Mouse (Mus musculus) heart, embryonic 10.5 days (tissue): ENCODE data around the gene Arhgap24. TPM values are rescaled to one million over a fixed set of nuclear protein-coding genes. Genes with fewer than 3 reads are reported as not detected.

ENCODE experiments used
- DNase-seq: peaks from one replicate; pipeline ENCODE4 v3.0.0-alpha.2; 2017; ENCODE audit warnings: low spot score
- H3K27ac ChIP-seq: fragments of 300-500 bp; sonication (generic); 2 replicates; pipeline ENCODE4 v1.5.1; 2016; ENCODE audit warnings: mild to moderate bottlenecking
- H3K27me3 ChIP-seq: fragments of 300-500 bp; sonication (generic); 2 replicates; pipeline ENCODE4 v1.6.1; 2016; ENCODE audit warnings: mild to moderate bottlenecking; ENCODE audit not compliant: poor library complexity, insufficient read depth, severe bottlenecking
- H3K36me3 ChIP-seq: fragments of 300-500 bp; sonication (generic); 2 replicates; pipeline ENCODE4 v1.6.1; 2016; ENCODE audit warnings: mild to moderate bottlenecking, moderate library complexity
- H3K4me1 ChIP-seq: fragments of 300-500 bp; sonication (generic); 2 replicates; pipeline ENCODE4 v1.6.1; 2016; ENCODE audit warnings: mild to moderate bottlenecking
- H3K4me3 ChIP-seq: fragments of 300-500 bp; sonication (generic); 2 replicates; pipeline ENCODE4 v1.5.1; 2016; ENCODE audit warnings: mild to moderate bottlenecking, moderate library complexity
- H3K9me3 ChIP-seq: fragments of 300-500 bp; sonication (generic); 2 replicates; pipeline ENCODE4 v1.6.1; 2016; ENCODE audit warnings: mild to moderate bottlenecking, moderate library complexity
- WGBS: fragments of 180-500 bp; shearing (Covaris S2); methylation state at CpG from one replicate; pipeline ENCODE4 v1.1.7; 2016; 5-methylcytosine and 5-hydroxymethylcytosine counted together
- polyA plus RNA-seq: library from polyadenylated mRNA; unstranded; fragments of >200 nt; fragmentation: Nextera tagmentation; extraction: Ambion mirVana; gene quantifications from 2 replicates; pipeline ENCODE4 v1.2.1, GENCODE M21; 2016

Arhgap24 gene
- polyA plus RNA-seq, 1 experiment from 2014 or later, result 8.1 TPM

DNA sequence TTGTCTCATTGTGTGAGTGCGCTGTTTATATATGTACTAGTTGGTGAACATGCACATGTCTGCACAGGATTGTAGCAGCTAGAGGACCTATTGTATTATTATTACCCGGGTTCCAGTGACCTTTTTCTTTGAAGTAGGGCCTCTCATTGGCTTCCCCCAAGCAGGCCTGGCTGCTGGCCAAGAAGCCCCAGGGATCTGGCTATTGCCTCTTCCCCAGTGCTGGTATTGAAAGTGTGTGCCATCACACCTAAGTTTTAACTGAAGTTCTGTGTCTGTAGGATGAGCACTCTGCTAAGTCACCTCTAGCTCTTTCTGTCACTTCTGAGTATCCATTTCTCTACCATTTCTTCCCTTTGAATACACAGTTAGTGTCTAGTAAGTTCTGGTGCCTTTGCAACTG is 28.2 kb downstream of the Arhgap24 start:
- H3K27me3 ChIP-seq, result no peaks in the 10 kb centered on the region
- H3K27ac ChIP-seq, result no peak overlapping the region
- 69% methylated on average over 2 of the region's 2 CpGs for WGBS
- no peaks in the 10 kb centered on the region for H3K4me1 ChIP-seq
- no peak overlapping the region for H3K4me3 ChIP-seq
- no peaks in the 10 kb centered on the region for H3K9me3 ChIP-seq
- no peak for DNase-seq
- H3K36me3 ChIP-seq, result no peaks in the 10 kb centered on the region

DNA sequence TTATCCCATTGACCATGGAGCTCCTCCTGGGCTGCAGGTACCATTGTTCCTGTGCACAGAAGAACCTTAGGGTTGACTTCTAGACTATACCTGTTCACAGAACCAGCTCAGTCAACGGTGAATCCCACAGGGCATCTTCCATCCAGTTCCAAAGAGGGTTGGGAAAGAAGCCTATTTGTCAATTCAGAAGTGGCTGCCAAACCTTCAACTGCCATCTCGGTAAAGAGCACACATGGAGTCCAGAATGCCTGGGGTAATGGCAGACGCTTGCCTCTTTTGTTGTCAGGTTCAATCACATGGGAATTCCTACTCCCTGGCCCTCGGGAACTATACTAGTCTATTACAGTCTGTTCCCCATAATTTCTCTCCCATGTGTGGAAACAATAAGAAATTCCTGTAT is 30.5 kb downstream of the Arhgap24 start:
- Histone ChIP-seq H3K4me3 (no peak overlapping the region), H3K27ac (no peak overlapping the region), H3K27me3 (no peaks in the 10 kb centered on the region), H3K36me3 (no peaks in the 10 kb centered on the region), H3K9me3 (no peaks in the 10 kb centered on the region), H3K4me1 (no peaks in the 10 kb centered on the region)
- DNase-seq, result no peak
- WGBS, result 74% methylated on average over 4 of the region's 4 CpGs

DNA sequence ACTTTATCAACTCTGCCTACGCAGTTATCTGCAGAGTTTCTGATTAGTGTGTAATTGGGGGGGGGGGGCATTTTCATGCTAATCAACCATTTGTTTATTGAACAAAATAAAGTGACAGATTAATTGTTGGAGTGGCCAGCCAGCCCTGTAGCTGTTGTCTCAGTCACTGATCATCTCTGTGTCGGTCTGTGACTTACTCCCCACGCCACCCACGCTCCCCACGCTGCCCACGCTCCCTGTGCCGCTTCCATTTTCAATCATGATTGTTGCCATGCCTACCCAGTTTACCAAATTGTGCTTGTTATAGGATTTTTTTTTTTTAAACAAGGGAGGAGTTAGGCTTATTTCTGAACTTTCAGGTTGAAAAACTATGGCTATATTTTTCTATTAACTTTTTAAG is 34.3 kb downstream of the Arhgap24 start:
- no peak overlapping the region for H3K4me3 ChIP-seq
- H3K27me3 ChIP-seq, result no peaks in the 10 kb centered on the region
- no peaks in the 10 kb centered on the region for H3K9me3 ChIP-seq
- 75% methylated on average over 7 of the region's 7 CpGs for WGBS
- H3K4me1 ChIP-seq, result no peaks in the 10 kb centered on the region
- H3K27ac ChIP-seq, result no peak overlapping the region
- no peak for DNase-seq
- H3K36me3 ChIP-seq, result no peaks in the 10 kb centered on the region

DNA sequence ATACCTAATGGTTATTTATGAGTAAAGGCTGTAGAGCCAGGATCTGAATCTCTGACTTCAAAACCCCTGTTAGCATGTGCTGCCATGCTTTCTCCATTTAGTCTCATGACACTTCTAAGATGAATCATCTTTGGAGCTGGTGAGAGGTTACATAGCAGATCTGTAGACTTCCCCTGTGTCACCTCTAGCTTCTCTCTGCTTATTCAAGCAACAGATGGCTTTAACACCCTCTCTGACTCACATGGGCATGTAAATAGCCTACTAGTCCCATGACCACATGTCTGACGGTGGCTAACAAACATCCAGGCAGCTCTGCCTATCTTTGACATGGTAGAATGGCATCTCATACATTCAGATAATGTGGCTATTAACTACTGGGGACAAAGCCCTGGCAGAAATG is 39.3 kb downstream of the Arhgap24 start:
- Histone ChIP-seq H3K36me3 (no peaks in the 10 kb centered on the region), H3K9me3 (no peaks in the 10 kb centered on the region), H3K27me3 (no peaks in the 10 kb centered on the region), H3K4me1 (no peaks in the 10 kb centered on the region), H3K4me3 (no peak overlapping the region), H3K27ac (no peak overlapping the region)
- DNase-seq, result no peak
- WGBS, result 49% methylated on average over 1 of the region's 1 CpGs

DNA sequence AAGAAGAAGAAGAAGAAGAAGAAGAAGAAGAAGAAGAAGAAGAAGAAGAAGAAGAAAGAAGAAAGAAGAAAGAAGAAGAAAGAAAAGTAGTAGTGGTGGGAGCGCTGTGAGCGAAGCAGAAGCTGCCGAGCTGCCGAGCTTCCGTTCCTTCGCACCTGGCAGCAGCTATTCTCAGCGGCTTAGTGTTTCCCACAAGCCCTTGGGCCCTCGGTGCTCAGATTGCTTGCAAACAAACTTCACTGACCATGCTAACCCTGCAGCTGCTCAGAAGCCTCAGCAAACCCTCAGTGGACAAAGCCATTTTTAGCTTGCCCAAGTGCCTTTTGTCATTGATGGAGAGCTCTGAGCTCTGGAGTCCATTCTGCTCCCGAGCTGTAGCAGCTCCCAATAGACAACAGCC is 54.1 kb downstream of the Arhgap24 start:
- 67% methylated on average over 9 of the region's 9 CpGs for WGBS
- H3K27me3 ChIP-seq, result no peaks in the 10 kb centered on the region

DNA sequence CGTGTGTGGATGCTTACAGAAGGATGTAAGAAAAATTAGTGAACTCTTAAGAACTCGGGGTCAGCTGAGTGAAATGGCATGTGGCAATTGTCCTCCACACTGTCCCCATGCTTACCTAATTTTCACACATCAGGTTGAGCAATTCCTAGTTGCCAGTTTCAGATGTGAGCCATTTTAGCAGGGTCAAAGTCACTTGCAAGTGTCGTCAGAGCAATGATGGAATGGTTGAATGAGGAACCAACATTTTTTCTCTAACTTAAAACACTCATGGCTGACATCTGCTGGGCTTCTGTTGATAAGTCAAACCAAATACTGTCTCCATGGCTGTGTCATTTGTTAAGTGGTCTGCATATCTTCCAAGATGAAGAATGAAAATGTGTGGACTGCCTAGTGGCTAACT is 56.6 kb downstream of the Arhgap24 start:
- H3K4me1 ChIP-seq, result 0 out of 2 replicates have a peak, but pooled peaks cover 4% of the 10 kb centered on the region
- H3K27me3 ChIP-seq, result no peaks in the 10 kb centered on the region
- H3K36me3 ChIP-seq, result no peaks in the 10 kb centered on the region
- no peak overlapping the region for H3K4me3 ChIP-seq
- no peak for DNase-seq
- 74% methylated on average over 3 of the region's 3 CpGs for WGBS
- no peaks in the 10 kb centered on the region for H3K9me3 ChIP-seq
- H3K27ac ChIP-seq, result no peak overlapping the region

More for the DNA sequence above, 54.1 kb downstream of the Arhgap24 start:
- DNase-seq, result no peak
- Histone ChIP-seq H3K4me3 (no peak overlapping the region), H3K27ac (no peak overlapping the region), H3K36me3 (no peaks in the 10 kb centered on the region), H3K9me3 (no peaks in the 10 kb centered on the region), H3K4me1 (0 out of 2 replicates have a peak, but pooled peaks cover 4% of the 10 kb centered on the region)

DNA sequence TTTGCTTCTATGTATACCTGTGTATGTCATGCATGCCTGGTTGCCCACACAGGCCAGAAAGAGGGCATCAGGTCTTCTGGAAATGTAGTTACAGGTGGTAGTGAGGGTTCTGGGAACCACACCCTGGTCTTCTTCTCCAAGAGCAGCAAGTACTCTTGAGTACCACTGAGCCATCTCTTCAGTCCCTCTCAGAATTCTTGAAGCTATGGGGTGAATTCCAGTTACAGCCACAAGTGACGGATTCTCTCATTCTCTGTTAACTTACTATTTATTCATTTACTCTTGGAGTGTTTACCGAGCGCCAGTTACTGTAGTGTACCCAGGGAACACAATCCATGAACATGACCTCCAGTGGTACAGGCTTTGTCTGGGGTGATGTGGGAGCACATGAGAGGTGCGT is 65.1 kb downstream of the Arhgap24 start:
- Histone ChIP-seq H3K36me3 (no peaks in the 10 kb centered on the region), H3K27me3 (no peaks in the 10 kb centered on the region), H3K9me3 (no peaks in the 10 kb centered on the region), H3K27ac (no peak overlapping the region), H3K4me1 (0 out of 2 replicates have a peak, but pooled peaks cover 3% of the 10 kb centered on the region), H3K4me3 (no peak overlapping the region)
- DNase-seq, result no peak
- WGBS, result 88% methylated on average over 4 of the region's 4 CpGs

DNA sequence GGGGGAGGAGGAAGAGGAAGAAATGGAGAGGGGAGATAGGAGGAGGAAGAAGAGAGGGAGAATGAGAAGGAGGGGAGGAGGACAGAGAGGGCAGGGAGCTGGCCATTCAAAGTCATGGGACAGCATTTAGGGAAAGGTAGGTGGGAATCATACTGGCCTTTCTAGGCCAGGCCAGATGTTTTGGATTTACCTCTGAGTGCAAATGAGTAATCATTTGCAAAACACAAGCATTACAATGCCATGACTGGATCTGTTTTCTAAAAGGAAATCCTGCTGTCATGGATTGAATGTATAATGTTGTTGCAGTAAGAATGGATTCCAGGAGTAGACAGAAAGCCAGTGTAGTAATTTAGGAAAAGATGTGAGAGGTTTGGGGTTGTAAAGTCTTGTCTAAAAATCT is 66.6 kb downstream of the Arhgap24 start:
- no peak overlapping the region for H3K4me3 ChIP-seq
- H3K4me1 ChIP-seq, result 0 out of 2 replicates have a peak, but pooled peaks cover 3% of the 10 kb centered on the region
- H3K27ac ChIP-seq, result no peak overlapping the region
- H3K36me3 ChIP-seq, result no peaks in the 10 kb centered on the region
- no peak for DNase-seq
- no peaks in the 10 kb centered on the region for H3K9me3 ChIP-seq
- no peaks in the 10 kb centered on the region for H3K27me3 ChIP-seq

DNA sequence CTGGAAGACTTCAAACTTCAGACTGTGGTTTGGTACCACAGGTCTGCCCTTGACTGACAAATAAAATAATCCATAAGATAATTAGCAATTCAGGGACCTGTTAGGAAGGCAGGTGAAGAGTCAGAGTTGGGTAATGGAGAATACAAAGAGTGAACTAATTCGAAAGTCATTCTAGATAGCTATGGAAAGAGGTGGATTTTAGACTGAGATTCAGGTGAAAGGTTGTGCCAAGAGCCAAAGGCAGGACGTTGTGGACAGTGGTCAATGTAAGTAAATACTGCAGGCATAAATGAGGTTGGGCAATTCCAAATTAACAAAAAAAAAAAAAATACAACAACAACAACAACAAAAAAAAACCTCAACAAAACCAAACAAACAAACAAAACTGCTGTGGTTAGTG is 67.2 kb downstream of the Arhgap24 start:
- Histone ChIP-seq H3K9me3 (no peaks in the 10 kb centered on the region), H3K4me1 (0 out of 2 replicates have a peak, but pooled peaks cover 3% of the 10 kb centered on the region), H3K36me3 (no peaks in the 10 kb centered on the region), H3K27ac (no peak overlapping the region), H3K27me3 (no peaks in the 10 kb centered on the region), H3K4me3 (no peak overlapping the region)
- WGBS, result 67% methylated on average over 2 of the region's 2 CpGs
- no peak for DNase-seq

DNA sequence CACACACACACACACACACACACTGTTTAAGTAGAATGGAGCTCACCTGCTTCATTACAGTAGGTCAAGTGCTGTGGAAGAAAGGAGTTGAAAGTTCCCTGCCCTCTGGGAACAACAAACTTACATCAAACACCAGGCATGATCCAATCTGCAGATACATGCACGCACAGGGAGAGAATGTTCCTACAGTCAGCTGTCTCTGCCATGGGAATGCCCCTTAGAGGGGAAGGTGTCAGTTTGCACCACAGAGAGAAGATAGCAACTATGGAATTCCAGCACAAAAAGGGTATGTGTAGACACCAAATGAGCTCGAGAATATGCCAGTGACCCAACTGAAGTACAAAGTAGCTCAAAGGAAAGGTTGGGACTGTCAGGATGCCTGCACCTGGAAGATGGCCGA is 69.0 kb downstream of the Arhgap24 start:
- H3K27me3 ChIP-seq, result no peaks in the 10 kb centered on the region
- 0 out of 2 replicates have a peak, but pooled peaks cover 3% of the 10 kb centered on the region for H3K4me1 ChIP-seq
- DNase-seq, result no peak
- 52% methylated on average over 3 of the region's 3 CpGs for WGBS
- H3K27ac ChIP-seq, result no peak overlapping the region
- no peaks in the 10 kb centered on the region for H3K36me3 ChIP-seq
- no peaks in the 10 kb centered on the region for H3K9me3 ChIP-seq
- H3K4me3 ChIP-seq, result no peak overlapping the region

DNA sequence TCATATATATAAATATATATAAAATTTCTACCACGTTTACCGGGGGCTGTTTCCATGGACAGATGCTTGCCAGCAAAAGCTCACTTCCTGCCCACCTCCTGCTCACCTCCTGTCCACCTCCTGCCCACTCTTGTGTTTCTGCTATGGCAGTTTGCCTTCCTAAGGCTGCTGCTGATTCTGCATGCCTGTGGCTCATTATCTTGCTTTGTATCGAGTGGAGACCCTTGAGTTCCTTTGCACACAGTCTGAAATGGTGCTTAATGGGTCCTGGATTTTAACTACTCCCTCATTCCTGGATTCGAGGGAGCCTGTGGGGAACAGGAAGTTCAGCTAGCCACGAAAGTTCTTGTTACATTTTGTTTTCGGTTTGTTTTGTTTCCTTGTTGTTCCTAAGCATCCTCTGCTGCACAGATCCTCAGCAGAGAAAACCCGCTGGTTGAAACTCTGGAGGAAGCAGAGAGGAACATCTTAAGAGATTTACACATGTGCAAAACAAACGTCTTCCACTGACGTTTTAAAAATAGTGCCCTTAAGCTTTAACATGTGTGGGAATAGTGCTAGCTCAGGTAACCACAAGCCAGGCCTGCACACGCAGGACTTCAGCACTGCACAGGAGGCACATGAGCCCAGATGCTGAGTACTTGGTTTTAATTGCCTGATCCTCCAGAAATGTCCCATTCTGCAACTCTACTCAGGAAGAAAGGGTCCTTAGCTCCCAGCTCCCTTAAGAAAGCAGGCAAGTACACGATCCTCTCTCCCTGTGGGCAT is 69.9 kb downstream of the Arhgap24 start:
- Histone ChIP-seq H3K4me1 (0 out of 2 replicates have a peak, but pooled peaks cover 3% of the 10 kb centered on the region), H3K9me3 (no peaks in the 10 kb centered on the region), H3K27ac (no peak overlapping the region), H3K4me3 (no peak overlapping the region), H3K36me3 (no peaks in the 10 kb centered on the region), H3K27me3 (no peaks in the 10 kb centered on the region)
- whole genome bisulfite sequencing, result 52% methylated on average over 11 of the region's 11 CpGs
- no peak for DNase-seq

DNA sequence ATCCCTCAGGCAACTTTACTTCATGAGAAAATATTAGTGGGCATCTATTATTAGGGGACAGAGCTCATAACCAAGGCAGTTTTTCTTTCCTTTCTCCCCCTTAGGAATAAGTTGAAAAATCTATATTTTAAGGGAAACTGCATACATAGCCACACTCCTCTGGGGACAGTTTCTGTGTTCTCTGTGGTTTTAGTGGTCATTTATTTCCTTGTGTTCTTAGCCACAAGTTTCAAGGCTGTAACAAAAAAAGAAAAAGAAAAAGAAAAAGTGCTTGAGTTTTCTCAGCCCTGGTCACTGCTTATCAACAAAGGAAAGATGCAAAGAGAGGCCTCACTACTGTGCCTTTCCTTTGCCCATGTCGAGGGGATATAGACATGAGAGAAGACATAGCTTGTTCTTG is 71.3 kb downstream of the Arhgap24 start:
- H3K4me3 ChIP-seq, result no peak overlapping the region
- H3K27ac ChIP-seq, result no peak overlapping the region
- no peaks in the 10 kb centered on the region for H3K27me3 ChIP-seq
- 68% methylated on average over 1 of the region's 1 CpGs for WGBS
- no peaks in the 10 kb centered on the region for H3K9me3 ChIP-seq
- H3K4me1 ChIP-seq, result 0 out of 2 replicates have a peak, but pooled peaks cover 3% of the 10 kb centered on the region
- no peaks in the 10 kb centered on the region for H3K36me3 ChIP-seq
- DNase-seq, result no peak

DNA sequence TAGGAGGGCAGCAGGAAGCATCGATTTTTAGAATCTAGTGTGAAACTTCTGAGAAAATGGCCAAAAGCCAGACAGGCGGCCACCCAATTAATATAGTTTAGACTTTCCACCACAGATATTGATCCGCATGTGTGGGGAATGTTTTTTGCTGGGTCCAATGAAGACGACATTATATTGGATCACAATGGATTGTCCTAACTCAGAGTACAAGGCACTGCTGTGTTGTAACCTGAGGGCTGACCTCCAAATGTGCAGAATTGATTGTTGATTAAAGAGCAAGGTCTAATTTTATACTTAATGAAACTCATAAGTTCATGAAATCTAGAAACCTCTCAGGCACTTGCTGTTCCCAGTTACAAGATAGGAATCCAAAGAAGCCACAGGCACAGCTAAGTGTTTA is 74.8 kb downstream of the Arhgap24 start:
- H3K36me3 ChIP-seq, result no peaks in the 10 kb centered on the region
- no peak for DNase-seq
- H3K9me3 ChIP-seq, result no peaks in the 10 kb centered on the region
- H3K27me3 ChIP-seq, result no peaks in the 10 kb centered on the region
- no peak overlapping the region for H3K4me3 ChIP-seq
- 84% methylated on average over 4 of the region's 4 CpGs for WGBS
- no peaks in the 10 kb centered on the region for H3K4me1 ChIP-seq
- H3K27ac ChIP-seq, result no peak overlapping the region

DNA sequence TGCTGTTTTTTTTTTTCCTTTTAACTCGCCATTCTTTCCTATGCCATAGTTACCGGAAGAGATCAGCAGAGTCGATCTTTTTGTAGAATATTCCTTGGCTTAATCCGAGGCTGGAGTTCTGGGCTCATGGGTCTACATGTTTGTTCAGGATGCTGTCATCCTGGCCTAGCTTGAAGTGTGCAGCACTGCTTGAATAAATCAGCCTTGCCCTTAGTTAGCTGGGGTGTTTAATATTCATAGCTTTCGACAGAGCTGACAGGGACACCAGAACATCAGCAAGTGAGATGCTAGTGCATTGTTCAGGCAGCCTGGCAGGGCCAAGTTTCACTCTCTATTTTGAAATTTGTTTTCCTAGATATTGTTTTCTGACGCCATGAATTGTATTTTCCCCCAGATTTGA is 79.1 kb downstream of the Arhgap24 start:
- H3K9me3 ChIP-seq, result no peaks in the 10 kb centered on the region

More for the DNA sequence above, 79.1 kb downstream of the Arhgap24 start:
- H3K27me3 ChIP-seq, result no peaks in the 10 kb centered on the region
- H3K4me1 ChIP-seq, result no peaks in the 10 kb centered on the region
- 79% methylated on average over 6 of the region's 6 CpGs for WGBS
- H3K4me3 ChIP-seq, result no peak overlapping the region
- no peak overlapping the region for H3K27ac ChIP-seq
- no peaks in the 10 kb centered on the region for H3K36me3 ChIP-seq
- DNase-seq, result no peak
